Mouse (Mus musculus): ENCODE data around the gene Abtb2. TPM values are rescaled to one million over a fixed set of nuclear protein-coding genes. Genes with fewer than 3 reads are reported as not detected.

Abtb2 gene
- polyA plus RNA-seq, 1 experiment from 2014 or later, result 1.9 TPM

- Histone ChIP-seq H3K27ac (no peak overlapping the region), H3K27me3 (no peaks in the 10 kb centered on the region), H3K9me3 (replicated peaks) (no peaks in the 10 kb centered on the region), H3K4me1 (replicated peaks) (0 out of 2 replicates have a peak, but pooled peaks cover 4% of the 10 kb centered on the region), H3K4me2 (no peak overlapping the region), H3K9ac (no peak overlapping the region), H3K36me3 (no peaks in the 10 kb centered on the region), H3K4me3 (replicated peaks) (no peak overlapping the region)
- no peak for ATAC-seq (ENCODE audit: low read depth)
- WGBS (ENCODE audit: insufficient replicate concordance), result 67% methylated on average over 4 of the region's 4 CpGs
- no peak for DNase-seq
Measured at GRCm38 (mm10) chr2:103643584-103644211, 77.6 kb downstream of the Abtb2 start.

- no peak for ATAC-seq (ENCODE audit: low read depth)
- no peak overlapping the region for H3K4me2 ChIP-seq
- 47% methylated on average over 1 of the region's 1 CpGs for WGBS (ENCODE audit: insufficient replicate concordance)
Measured at GRCm38 (mm10) chr2:103644418-103644817, 78.3 kb downstream of the Abtb2 start.

GRCm38 (mm10) chr2:103650314-103650879, 84.3 kb downstream of the Abtb2 start:
- Histone ChIP-seq H3K4me1 (replicated peaks) (0 out of 2 replicates have a peak, but pooled peaks cover under 1% of the 10 kb centered on the region), H3K4me2 (no peak overlapping the region), H3K36me3 (no peaks in the 10 kb centered on the region), H3K9ac (no peak overlapping the region), H3K27ac (no peak overlapping the region), H3K27me3 (no peaks in the 10 kb centered on the region), H3K4me3 (replicated peaks) (no peak overlapping the region), H3K9me3 (replicated peaks) (no peaks in the 10 kb centered on the region)
- ATAC-seq (ENCODE audit: low read depth) (no peak), DNase-seq (no peak)
- WGBS (ENCODE audit: insufficient replicate concordance), result 47% methylated on average over 2 of the region's 2 CpGs

More at GRCm38 (mm10) chr2:103644418-103644817, 78.3 kb downstream of the Abtb2 start:
- Histone ChIP-seq H3K4me3 (replicated peaks) (no peak overlapping the region), H3K36me3 (no peaks in the 10 kb centered on the region), H3K27ac (no peak overlapping the region), H3K9ac (no peak overlapping the region), H3K9me3 (replicated peaks) (no peaks in the 10 kb centered on the region), H3K27me3 (no peaks in the 10 kb centered on the region), H3K4me1 (replicated peaks) (0 out of 2 replicates have a peak, but pooled peaks cover 4% of the 10 kb centered on the region)
- DNase-seq, result no peak

- WGBS (ENCODE audit: insufficient replicate concordance), result 51% methylated on average over 4 of the region's 4 CpGs
Measured at GRCm38 (mm10) chr2:103652121-103652520, 86.0 kb downstream of the Abtb2 start.

GRCm38 (mm10) chr2:103655037-103655436, 88.9 kb downstream of the Abtb2 start:
- no peak for DNase-seq
- 81% methylated on average over 1 of the region's 1 CpGs for WGBS (ENCODE audit: insufficient replicate concordance)
- Histone ChIP-seq H3K4me2 (no peak overlapping the region), H3K9me3 (replicated peaks) (no peaks in the 10 kb centered on the region), H3K4me3 (replicated peaks) (no peak overlapping the region), H3K27ac (no peak overlapping the region), H3K9ac (no peak overlapping the region), H3K4me1 (replicated peaks) (peaks cover 8% of the 10 kb centered on the region; the same call in 1 of the 2 replicates), H3K27me3 (no peaks in the 10 kb centered on the region), H3K36me3 (no peaks in the 10 kb centered on the region)
- ATAC-seq (ENCODE audit: low read depth), result no peak

More at GRCm38 (mm10) chr2:103652121-103652520, 86.0 kb downstream of the Abtb2 start:
- H3K9ac ChIP-seq, result no peak overlapping the region
- peaks cover 8% of the 10 kb centered on the region; the same call in 1 of the 2 replicates for H3K4me1 ChIP-seq (replicated peaks)
- no peak for DNase-seq
- no peak overlapping the region for H3K4me3 ChIP-seq (replicated peaks)
- ATAC-seq (ENCODE audit: low read depth), result no peak
- no peaks in the 10 kb centered on the region for H3K9me3 ChIP-seq (replicated peaks)
- no peak overlapping the region for H3K27ac ChIP-seq
- H3K4me2 ChIP-seq, result no peak overlapping the region
- no peaks in the 10 kb centered on the region for H3K27me3 ChIP-seq
- H3K36me3 ChIP-seq, result no peaks in the 10 kb centered on the region

- ATAC-seq (ENCODE audit: low read depth) (no peak), DNase-seq (no peak)
- Histone ChIP-seq H3K4me1 (replicated peaks) (peaks cover 8% of the 10 kb centered on the region; the same call in 1 of the 2 replicates), H3K4me2 (no peak overlapping the region), H3K36me3 (no peaks in the 10 kb centered on the region), H3K4me3 (replicated peaks) (no peak overlapping the region), H3K27me3 (no peaks in the 10 kb centered on the region), H3K27ac (no peak overlapping the region), H3K9me3 (replicated peaks) (no peaks in the 10 kb centered on the region), H3K9ac (no peak overlapping the region)
Measured at GRCm38 (mm10) chr2:103656028-103656427, 89.9 kb downstream of the Abtb2 start.

GRCm38 (mm10) chr2:103659167-103659566, 93.1 kb downstream of the Abtb2 start:
- H3K4me1 ChIP-seq (replicated peaks), result peaks cover 8% of the 10 kb centered on the region; the same call in 1 of the 2 replicates
- ATAC-seq (ENCODE audit: low read depth), result no peak
- no peak overlapping the region for H3K9ac ChIP-seq
- H3K36me3 ChIP-seq, result no peaks in the 10 kb centered on the region
- H3K4me3 ChIP-seq (replicated peaks), result no peak overlapping the region
- no peaks in the 10 kb centered on the region for H3K9me3 ChIP-seq (replicated peaks)
- H3K27me3 ChIP-seq, result no peaks in the 10 kb centered on the region
- 47% methylated on average over 4 of the region's 4 CpGs for WGBS (ENCODE audit: insufficient replicate concordance)
- no peak overlapping the region for H3K4me2 ChIP-seq
- no peak for DNase-seq
- no peak overlapping the region for H3K27ac ChIP-seq

- Histone ChIP-seq H3K4me3 (replicated peaks) (no peak overlapping the region), H3K4me2 (no peak overlapping the region), H3K9me3 (replicated peaks) (no peaks in the 10 kb centered on the region), H3K4me1 (replicated peaks) (peaks cover 8% of the 10 kb centered on the region; the same call in 1 of the 2 replicates), H3K27ac (no peak overlapping the region), H3K9ac (no peak overlapping the region), H3K27me3 (no peaks in the 10 kb centered on the region), H3K36me3 (no peaks in the 10 kb centered on the region)
- DNase-seq, result no peak
- 47% methylated on average over 15 of the region's 15 CpGs for WGBS (ENCODE audit: insufficient replicate concordance)
- no peak for ATAC-seq (ENCODE audit: low read depth)
Measured at GRCm38 (mm10) chr2:103659648-103660556, 93.8 kb downstream of the Abtb2 start.

GRCm38 (mm10) chr2:103661696-103662095, 95.6 kb downstream of the Abtb2 start:
- no peak for ATAC-seq (ENCODE audit: low read depth)
- DNase-seq, result no peak
- Histone ChIP-seq H3K4me1 (replicated peaks) (no peaks in the 10 kb centered on the region), H3K9ac (no peak overlapping the region), H3K27ac (no peak overlapping the region), H3K27me3 (no peaks in the 10 kb centered on the region), H3K9me3 (replicated peaks) (no peaks in the 10 kb centered on the region), H3K36me3 (no peaks in the 10 kb centered on the region), H3K4me2 (no peak overlapping the region), H3K4me3 (replicated peaks) (no peak overlapping the region)
- WGBS (ENCODE audit: insufficient replicate concordance), result 14% methylated on average over 1 of the region's 1 CpGs

GRCm38 (mm10) chr2:103662121-103662520, 96.0 kb downstream of the Abtb2 start:
- 30% methylated on average over 4 of the region's 4 CpGs for WGBS (ENCODE audit: insufficient replicate concordance)
- H3K9me3 ChIP-seq (replicated peaks), result no peaks in the 10 kb centered on the region
- H3K4me1 ChIP-seq (replicated peaks), result no peaks in the 10 kb centered on the region
- H3K9ac ChIP-seq, result no peak overlapping the region
- ATAC-seq (ENCODE audit: low read depth) (no peak), DNase-seq (no peak)
- no peak overlapping the region for H3K4me2 ChIP-seq
- H3K27ac ChIP-seq, result no peak overlapping the region
- no peak overlapping the region for H3K4me3 ChIP-seq (replicated peaks)
- no peaks in the 10 kb centered on the region for H3K27me3 ChIP-seq
- H3K36me3 ChIP-seq, result no peaks in the 10 kb centered on the region

GRCm38 (mm10) chr2:103664341-103664740, 98.2 kb downstream of the Abtb2 start:
- DNase-seq, result no peak
- 54% methylated on average over 6 of the region's 6 CpGs for WGBS (ENCODE audit: insufficient replicate concordance)
- no peak for ATAC-seq (ENCODE audit: low read depth)

More at GRCm38 (mm10) chr2:103664341-103664740, 98.2 kb downstream of the Abtb2 start:
- no peaks in the 10 kb centered on the region for H3K27me3 ChIP-seq
- H3K9ac ChIP-seq, result no peak overlapping the region
- no peak overlapping the region for H3K27ac ChIP-seq
- H3K4me2 ChIP-seq, result no peak overlapping the region
- no peak overlapping the region for H3K4me3 ChIP-seq (replicated peaks)
- H3K9me3 ChIP-seq (replicated peaks), result no peaks in the 10 kb centered on the region
- no peaks in the 10 kb centered on the region for H3K36me3 ChIP-seq
- H3K4me1 ChIP-seq (replicated peaks), result no peaks in the 10 kb centered on the region

Measured in liver, embryonic 13.5 days (tissue).